Mouse (Mus musculus): ENCODE measurements around the gene Tnfaip8l1. TPM values are rescaled to one million over a fixed set of nuclear protein-coding genes. Genes with fewer than 3 reads are reported as not detected.
A peak's percentile ranks its signal among the peaks of the same experiment; 100 is the strongest.

The Tnfaip8l1 gene
- polyA plus RNA-seq, 1 experiment = 21.6 TPM

DNA sequence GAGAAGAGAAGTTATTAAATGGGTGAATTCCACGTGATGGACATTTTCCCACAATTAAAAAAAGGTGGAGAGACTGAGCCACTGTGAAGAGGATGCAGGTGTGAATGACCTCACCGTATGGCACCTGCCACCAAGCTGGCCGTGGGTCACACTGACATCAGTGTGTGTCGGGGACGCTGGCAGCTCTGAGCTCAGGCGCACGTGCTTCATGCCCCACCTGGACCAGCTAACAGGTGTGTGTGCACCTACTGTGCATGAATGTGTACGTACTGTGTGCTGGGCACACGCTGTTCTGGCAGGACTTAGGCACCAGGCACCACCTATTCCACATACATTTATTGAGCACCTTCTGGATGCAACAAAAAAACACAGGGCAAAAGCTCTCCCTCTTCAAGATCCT lies 17.7 kb upstream of the Tnfaip8l1 start:
- TF ChIP-seq CTCF (IDR thresholded peaks at IDR 0.05; ENCODE audit: borderline replicate concordance, control insufficient read depth, extremely low read depth, insufficient read depth, low read length, poor library complexity) (no peak), POLR2A (IDR thresholded peaks at IDR 0.05; ENCODE audit: control insufficient read depth, extremely low read depth, insufficient read depth, low read length, poor library complexity) (no peak)
- Histone ChIP-seq H3K4me3 (ENCODE audit: control insufficient read depth, insufficient read depth, low read length) (no peak overlapping the region), H3K4me1 (replicated peaks; ENCODE audit: control insufficient read depth, insufficient read depth, low read length) (peaks cover 40% of the 10 kb centered on the region), H3K27me3 (ENCODE audit: control insufficient read depth, insufficient read depth, low read length) (peaks cover 3% of the 10 kb centered on the region; the same call in 1 of the 2 replicates), H3K36me3 (ENCODE audit: control insufficient read depth, insufficient read depth, low read length) (no peaks in the 10 kb centered on the region), H3K27ac (ENCODE audit: control insufficient read depth, insufficient read depth, low read length) (no peak overlapping the region)
- DNase-seq = no peak
- 81% methylated on average over 9 of the region's 9 CpGs for WGBS

DNA sequence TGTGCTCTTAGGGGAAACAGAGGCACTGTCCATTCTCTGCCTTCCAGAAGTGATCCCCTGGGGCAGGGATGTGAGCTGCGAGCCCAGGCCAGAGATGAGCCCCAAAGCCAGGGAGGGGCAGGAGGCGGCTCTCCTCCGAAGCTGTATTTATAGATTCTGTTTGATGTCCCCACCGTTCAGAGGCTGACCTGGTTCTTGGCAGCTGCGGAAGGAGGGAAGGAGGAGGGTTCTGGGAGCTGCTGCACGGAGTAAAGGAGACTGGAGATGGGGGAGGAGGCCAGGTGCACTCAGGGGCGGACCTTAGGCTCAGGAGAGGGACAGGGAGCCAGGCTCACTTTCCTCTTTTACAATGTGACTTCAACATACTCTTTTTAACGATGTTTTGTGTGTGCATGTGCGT lies 16.1 kb upstream of the Tnfaip8l1 start:
- 65% methylated on average over 9 of the region's 9 CpGs for WGBS
- Histone ChIP-seq H3K4me3 (ENCODE audit: control insufficient read depth, insufficient read depth, low read length) (no peak overlapping the region), H3K27ac (ENCODE audit: control insufficient read depth, insufficient read depth, low read length) (no peak overlapping the region), H3K4me1 (replicated peaks; ENCODE audit: control insufficient read depth, insufficient read depth, low read length) (peaks cover 36% of the 10 kb centered on the region), H3K36me3 (ENCODE audit: control insufficient read depth, insufficient read depth, low read length) (no peaks in the 10 kb centered on the region), H3K27me3 (ENCODE audit: control insufficient read depth, insufficient read depth, low read length) (peaks cover 3% of the 10 kb centered on the region; the same call in 1 of the 2 replicates)
- TF ChIP-seq POLR2A (IDR thresholded peaks at IDR 0.05; ENCODE audit: control insufficient read depth, extremely low read depth, insufficient read depth, low read length, poor library complexity) (no peak), CTCF (IDR thresholded peaks at IDR 0.05; ENCODE audit: borderline replicate concordance, control insufficient read depth, extremely low read depth, insufficient read depth, low read length, poor library complexity) (no peak)
- DNase-seq = no peak

DNA sequence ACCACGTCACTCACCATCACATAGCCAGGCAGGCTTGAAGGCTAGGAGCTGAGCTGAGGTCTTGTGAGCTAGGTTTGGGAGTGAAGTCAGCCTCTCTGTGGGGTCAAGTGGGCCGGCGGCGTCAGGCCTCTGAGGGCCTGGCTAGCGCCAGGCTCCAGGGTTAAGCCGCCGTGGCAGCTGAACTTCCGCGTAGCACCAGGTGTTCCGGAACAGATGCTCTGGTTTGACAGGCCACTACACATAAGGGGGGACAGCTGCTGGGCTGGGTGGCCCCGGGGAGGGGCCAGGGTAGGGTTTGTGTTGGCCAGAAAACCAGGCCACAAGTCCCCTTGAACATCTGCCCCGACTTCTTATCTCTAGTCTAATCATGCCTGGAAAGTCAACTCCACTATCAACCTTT lies 14.9 kb upstream of the Tnfaip8l1 start:
- Histone ChIP-seq H3K27ac (ENCODE audit: control insufficient read depth, insufficient read depth, low read length) (no peak overlapping the region), H3K4me1 (replicated peaks; ENCODE audit: control insufficient read depth, insufficient read depth, low read length) (peaks cover 26% of the 10 kb centered on the region), H3K27me3 (ENCODE audit: control insufficient read depth, insufficient read depth, low read length) (no peaks in the 10 kb centered on the region; the same call in 1 of the 2 replicates), H3K36me3 (ENCODE audit: control insufficient read depth, insufficient read depth, low read length) (no peaks in the 10 kb centered on the region), H3K4me3 (ENCODE audit: control insufficient read depth, insufficient read depth, low read length) (no peak overlapping the region)
- TF ChIP-seq CTCF (IDR thresholded peaks at IDR 0.05; ENCODE audit: borderline replicate concordance, control insufficient read depth, extremely low read depth, insufficient read depth, low read length, poor library complexity) = no peak
- no peak for TF ChIP-seq POLR2A (IDR thresholded peaks at IDR 0.05; ENCODE audit: control insufficient read depth, extremely low read depth, insufficient read depth, low read length, poor library complexity)
- WGBS = 52% methylated on average over 12 of the region's 12 CpGs
- DNase-seq = no peak

DNA sequence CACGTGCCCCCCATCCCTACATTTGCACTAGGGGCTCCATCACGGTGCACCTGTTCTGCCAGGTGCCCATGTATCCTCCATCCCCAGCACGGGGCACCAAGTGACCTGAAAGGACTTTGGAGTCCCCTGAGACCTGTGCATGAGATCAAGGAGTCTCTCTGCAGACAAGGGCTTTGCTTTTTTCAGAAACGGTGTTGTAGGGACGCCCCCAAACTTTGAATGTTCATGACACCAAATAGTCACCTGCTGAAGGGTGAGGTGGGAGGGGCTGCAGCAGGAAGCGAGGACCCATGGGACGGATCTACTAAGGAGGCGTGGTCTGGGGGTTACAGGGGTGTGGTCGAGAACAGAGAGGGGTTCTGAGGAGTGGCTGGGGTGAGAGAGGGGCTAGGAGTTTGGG lies 14.0 kb upstream of the Tnfaip8l1 start:
- 0 out of 2 replicates have a peak overlapping the region, but pooled peaks have one; percentile 3 for H3K4me3 ChIP-seq (ENCODE audit: control insufficient read depth, insufficient read depth, low read length)
- no peaks in the 10 kb centered on the region; the same call in 1 of the 2 replicates for H3K27me3 ChIP-seq (ENCODE audit: control insufficient read depth, insufficient read depth, low read length)
- H3K27ac ChIP-seq (ENCODE audit: control insufficient read depth, insufficient read depth, low read length) = no peak overlapping the region
- peaks cover 26% of the 10 kb centered on the region for H3K4me1 ChIP-seq (replicated peaks; ENCODE audit: control insufficient read depth, insufficient read depth, low read length)
- 32% methylated on average over 9 of the region's 9 CpGs for WGBS
- TF ChIP-seq CTCF (IDR thresholded peaks at IDR 0.05; ENCODE audit: borderline replicate concordance, control insufficient read depth, extremely low read depth, insufficient read depth, low read length, poor library complexity) (no peak), POLR2A (IDR thresholded peaks at IDR 0.05; ENCODE audit: control insufficient read depth, extremely low read depth, insufficient read depth, low read length, poor library complexity) (peak; percentile 25; the same call in 1 of the 2 replicates)
- H3K36me3 ChIP-seq (ENCODE audit: control insufficient read depth, insufficient read depth, low read length) = no peaks in the 10 kb centered on the region
- no peak for DNase-seq

DNA sequence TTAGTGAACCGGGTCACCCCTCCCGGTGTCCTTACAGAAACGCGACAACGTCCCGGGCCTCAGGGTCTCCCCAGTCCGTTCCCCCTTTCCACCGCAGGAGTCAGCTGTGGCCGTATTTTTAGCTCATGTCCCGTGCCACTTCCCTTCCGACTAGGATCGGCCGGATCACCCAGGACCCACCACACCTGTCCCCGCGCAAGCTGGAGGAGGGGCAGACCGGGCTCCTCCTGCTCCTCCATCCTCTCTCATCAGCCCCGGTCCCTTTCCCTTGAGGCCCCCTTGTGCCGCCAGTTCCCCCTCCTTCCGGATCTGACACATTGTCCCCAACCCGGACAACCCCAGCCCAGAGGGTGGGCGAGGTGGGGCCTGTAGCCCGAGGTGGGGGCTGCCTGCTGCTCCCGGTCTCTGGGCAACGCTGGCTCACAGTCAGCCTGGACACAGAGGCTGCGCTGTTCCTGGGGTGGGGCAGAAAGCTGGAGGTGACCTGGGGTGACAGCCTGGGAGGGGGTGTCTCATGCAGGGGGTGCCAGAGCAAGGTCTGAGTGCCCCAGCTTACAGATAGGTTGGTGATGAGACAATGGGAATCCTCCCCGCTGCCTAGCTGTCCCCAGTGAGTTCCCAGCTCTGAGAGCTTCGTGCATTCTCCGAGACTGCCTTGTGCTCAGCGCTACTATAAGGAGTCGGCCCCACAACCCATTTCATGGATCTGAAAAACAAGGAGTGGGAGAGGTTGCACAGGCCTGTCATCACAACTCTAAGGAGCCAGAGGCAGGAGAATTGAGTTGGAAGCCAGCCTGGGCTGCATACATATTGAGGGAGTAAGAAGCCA lies 13.3 kb upstream of the Tnfaip8l1 start:
- WGBS = 9% methylated on average over 30 of the region's 30 CpGs
- TF ChIP-seq CTCF (IDR thresholded peaks at IDR 0.05; ENCODE audit: borderline replicate concordance, control insufficient read depth, extremely low read depth, insufficient read depth, low read length, poor library complexity) = no peak
- TF ChIP-seq POLR2A (IDR thresholded peaks at IDR 0.05; ENCODE audit: control insufficient read depth, extremely low read depth, insufficient read depth, low read length, poor library complexity) = no peak
- DNase-seq = no peak
- H3K27me3 ChIP-seq (ENCODE audit: control insufficient read depth, insufficient read depth, low read length) = no peaks in the 10 kb centered on the region; the same call in 1 of the 2 replicates
- H3K4me1 ChIP-seq (replicated peaks; ENCODE audit: control insufficient read depth, insufficient read depth, low read length) = peaks cover 26% of the 10 kb centered on the region
- H3K36me3 ChIP-seq (ENCODE audit: control insufficient read depth, insufficient read depth, low read length) = no peaks in the 10 kb centered on the region
- H3K4me3 ChIP-seq (ENCODE audit: control insufficient read depth, insufficient read depth, low read length) = 0 out of 2 replicates have a peak overlapping the region, but pooled peaks have one; percentile 3
- H3K27ac ChIP-seq (ENCODE audit: control insufficient read depth, insufficient read depth, low read length) = no peak overlapping the region

DNA sequence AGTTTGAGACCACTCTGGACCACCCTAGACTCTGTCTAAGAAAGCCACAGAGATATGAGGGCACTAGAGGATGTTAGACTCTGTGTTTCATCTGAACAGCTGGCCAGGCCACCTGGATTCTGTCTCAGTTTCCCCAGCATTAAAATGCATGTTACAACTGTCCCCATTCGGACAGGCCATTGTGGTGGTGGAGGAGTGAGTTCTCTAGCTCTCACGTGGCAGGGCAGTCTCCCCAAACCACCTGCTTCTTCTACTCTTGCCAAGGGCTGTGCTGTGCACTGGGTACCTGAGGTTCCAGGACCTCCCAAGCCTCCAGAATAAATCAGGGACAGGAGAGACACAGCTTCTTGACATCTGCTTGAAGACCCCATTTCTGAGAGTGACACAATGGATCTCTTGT lies 12.4 kb upstream of the Tnfaip8l1 start:
- TF ChIP-seq CTCF (IDR thresholded peaks at IDR 0.05; ENCODE audit: borderline replicate concordance, control insufficient read depth, extremely low read depth, insufficient read depth, low read length, poor library complexity) (no peak), POLR2A (IDR thresholded peaks at IDR 0.05; ENCODE audit: control insufficient read depth, extremely low read depth, insufficient read depth, low read length, poor library complexity) (no peak)
- H3K27me3 ChIP-seq (ENCODE audit: control insufficient read depth, insufficient read depth, low read length) = no peaks in the 10 kb centered on the region; the same call in 1 of the 2 replicates
- no peak overlapping the region for H3K4me3 ChIP-seq (ENCODE audit: control insufficient read depth, insufficient read depth, low read length)
- no peaks in the 10 kb centered on the region for H3K36me3 ChIP-seq (ENCODE audit: control insufficient read depth, insufficient read depth, low read length)
- peaks cover 26% of the 10 kb centered on the region for H3K4me1 ChIP-seq (replicated peaks; ENCODE audit: control insufficient read depth, insufficient read depth, low read length)
- DNase-seq = no peak
- no peak overlapping the region for H3K27ac ChIP-seq (ENCODE audit: control insufficient read depth, insufficient read depth, low read length)
- 49% methylated on average over 2 of the region's 2 CpGs for WGBS

Measured in thymus, adult 2 months (tissue).